Mouse (Mus musculus): ENCODE data around the gene Bicc1. TPM values are rescaled to one million over a fixed set of nuclear protein-coding genes. Genes with fewer than 3 reads are reported as not detected.

Bicc1 gene
- polyA plus RNA-seq, 1 experiment from 2014 or later, result 40.7 TPM

DNA sequence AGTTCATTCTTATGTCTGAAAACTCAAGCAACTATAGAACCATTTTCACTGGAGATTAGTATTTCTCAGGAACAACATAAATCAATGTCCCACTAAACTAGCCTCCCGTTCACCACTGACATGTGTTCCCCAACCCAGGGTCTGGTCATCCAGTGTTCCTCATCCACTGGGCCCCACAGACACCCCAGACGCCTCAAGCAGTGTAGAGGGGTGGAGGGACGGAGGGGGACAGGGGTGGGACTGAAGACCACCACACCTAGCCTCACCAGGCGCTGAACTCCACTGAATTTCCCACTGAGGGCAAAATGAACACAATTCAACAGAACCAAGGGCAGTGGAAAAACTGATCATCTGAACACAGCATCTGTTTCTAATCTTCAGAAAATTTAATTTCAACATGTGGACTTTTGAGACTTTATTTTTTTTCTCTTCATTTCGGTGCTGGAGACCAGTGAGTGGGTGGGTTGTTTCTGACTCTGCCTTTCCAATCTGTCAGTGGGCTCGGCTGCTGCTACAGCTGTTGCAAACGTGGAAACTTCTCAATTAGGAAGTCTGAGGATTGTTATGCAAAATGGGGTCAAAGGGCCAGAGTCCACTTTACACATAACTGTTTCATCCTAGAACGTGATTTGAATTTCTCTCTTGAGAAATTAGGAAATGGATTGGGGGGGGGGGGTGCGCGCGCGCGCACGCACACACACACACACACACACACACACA, 21.2 kb downstream of the Bicc1 start:
- WGBS, result 82% methylated on average over 14 of the region's 14 CpGs
- Histone ChIP-seq H3K9ac (ENCODE audit: low read depth, low read length) (no peak overlapping the region), H3K4me2 (replicated peaks; ENCODE audit: low read depth, low read length) (no peak overlapping the region), H3K27ac (ENCODE audit: low read depth, low read length) (no peak overlapping the region), H3K4me3 (ENCODE audit: low read length) (no peak overlapping the region), H3K36me3 (ENCODE audit: control insufficient read depth, insufficient read depth, low read length) (no peaks in the 10 kb centered on the region), H3K4me1 (ENCODE audit: control insufficient read depth, insufficient read depth, low read length) (no peaks in the 10 kb centered on the region; the same call in 1 of the 2 replicates), H3K27me3 (ENCODE audit: control insufficient read depth, insufficient read depth, low read length) (no peaks in the 10 kb centered on the region), H3K9me3 (ENCODE audit: control insufficient read depth, low read length) (no peaks in the 10 kb centered on the region)
- ATAC-seq (ENCODE audit: low FRiP score, low TSS enrichment), result no peak

DNA sequence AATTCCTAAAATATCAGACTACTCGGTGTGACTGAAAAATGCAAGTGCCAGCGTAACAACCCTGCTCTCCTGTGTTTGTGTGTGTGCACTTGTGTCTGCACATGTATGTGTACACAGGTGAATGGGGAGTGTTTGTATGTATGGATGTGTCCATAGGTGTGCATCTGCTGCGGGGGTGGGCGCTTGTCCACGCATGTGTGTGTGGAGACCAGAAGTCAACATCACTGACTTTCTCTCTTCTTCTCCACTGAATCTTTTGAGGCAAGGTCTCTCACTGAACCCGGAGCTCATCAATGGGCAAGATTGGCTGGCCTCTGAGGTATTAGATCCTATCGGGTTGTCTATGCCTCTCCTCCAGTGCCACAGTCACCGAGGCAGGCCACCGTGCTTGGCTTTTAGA, 21.9 kb downstream of the Bicc1 start:
- Histone ChIP-seq H3K27me3 (ENCODE audit: control insufficient read depth, insufficient read depth, low read length) (no peaks in the 10 kb centered on the region), H3K27ac (ENCODE audit: low read depth, low read length) (no peak overlapping the region), H3K9me3 (ENCODE audit: control insufficient read depth, low read length) (no peaks in the 10 kb centered on the region), H3K36me3 (ENCODE audit: control insufficient read depth, insufficient read depth, low read length) (no peaks in the 10 kb centered on the region), H3K4me1 (ENCODE audit: control insufficient read depth, insufficient read depth, low read length) (peaks cover 3% of the 10 kb centered on the region; the same call in 1 of the 2 replicates), H3K9ac (ENCODE audit: low read depth, low read length) (no peak overlapping the region), H3K4me3 (ENCODE audit: low read length) (no peak overlapping the region), H3K4me2 (replicated peaks; ENCODE audit: low read depth, low read length) (no peak overlapping the region)
- WGBS, result 93% methylated on average over 9 of the region's 9 CpGs
- no peak for ATAC-seq (ENCODE audit: low FRiP score, low TSS enrichment)

DNA sequence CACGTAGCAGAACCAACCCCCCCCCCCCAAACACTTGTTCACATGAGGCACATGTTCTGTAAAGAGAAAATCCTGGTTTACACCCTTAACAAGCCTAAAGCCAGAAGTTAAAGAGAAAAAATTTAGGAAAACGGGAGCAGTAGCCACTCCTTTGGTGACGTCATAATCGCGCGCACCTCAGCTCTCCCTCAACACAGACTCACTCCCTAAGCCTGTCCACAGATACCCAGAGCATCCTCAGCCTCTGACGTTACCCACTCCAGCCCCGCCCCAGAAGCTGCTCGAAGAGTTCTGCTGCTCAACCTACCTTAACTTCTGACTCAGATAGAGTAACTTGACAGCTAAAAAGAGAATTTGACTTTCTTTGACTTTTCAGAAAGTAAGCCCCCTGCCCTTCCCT, 28.2 kb downstream of the Bicc1 start:
- WGBS, result 75% methylated on average over 9 of the region's 9 CpGs
- Histone ChIP-seq H3K27me3 (ENCODE audit: control insufficient read depth, insufficient read depth, low read length) (no peaks in the 10 kb centered on the region), H3K9ac (ENCODE audit: low read depth, low read length) (no peak overlapping the region), H3K4me3 (ENCODE audit: low read length) (no peak overlapping the region), H3K4me1 (ENCODE audit: control insufficient read depth, insufficient read depth, low read length) (peaks cover 28% of the 10 kb centered on the region), H3K27ac (ENCODE audit: low read depth, low read length) (no peak overlapping the region), H3K4me2 (replicated peaks; ENCODE audit: low read depth, low read length) (no peak overlapping the region), H3K9me3 (ENCODE audit: control insufficient read depth, low read length) (no peaks in the 10 kb centered on the region), H3K36me3 (ENCODE audit: control insufficient read depth, insufficient read depth, low read length) (no peaks in the 10 kb centered on the region)
- ATAC-seq (ENCODE audit: low FRiP score, low TSS enrichment), result no peak

DNA sequence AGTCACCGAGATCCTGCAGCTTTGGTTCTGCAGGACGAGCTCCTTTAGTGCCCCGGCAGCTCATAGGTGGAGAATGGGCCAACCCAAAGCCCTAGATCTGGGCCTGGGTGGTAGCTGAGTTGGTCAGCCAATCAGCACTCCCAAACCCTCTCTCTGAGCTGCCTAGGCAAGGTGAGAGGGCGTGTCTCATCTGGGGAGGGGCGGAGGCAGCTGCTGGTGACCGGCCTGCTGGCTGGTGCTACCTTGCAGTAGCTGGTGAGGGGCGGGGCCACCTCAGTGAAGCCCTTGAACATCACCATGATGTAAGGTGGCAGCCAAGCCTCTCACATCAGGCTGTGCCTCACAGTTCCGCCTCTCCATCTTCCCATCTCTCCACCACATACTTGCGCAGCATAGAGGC, 29.2 kb downstream of the Bicc1 start:
- peaks cover 36% of the 10 kb centered on the region for H3K4me1 ChIP-seq (ENCODE audit: control insufficient read depth, insufficient read depth, low read length)
- peak; percentile 50 for ATAC-seq (ENCODE audit: low FRiP score, low TSS enrichment)
- H3K4me3 ChIP-seq (ENCODE audit: low read length), result no peak overlapping the region
- H3K9ac ChIP-seq (ENCODE audit: low read depth, low read length), result no peak overlapping the region
- H3K9me3 ChIP-seq (ENCODE audit: control insufficient read depth, low read length), result no peaks in the 10 kb centered on the region
- WGBS, result 64% methylated on average over 9 of the region's 9 CpGs
- no peak overlapping the region for H3K4me2 ChIP-seq (replicated peaks; ENCODE audit: low read depth, low read length)
- no peaks in the 10 kb centered on the region for H3K27me3 ChIP-seq (ENCODE audit: control insufficient read depth, insufficient read depth, low read length)
- no peak overlapping the region for H3K27ac ChIP-seq (ENCODE audit: low read depth, low read length)
- H3K36me3 ChIP-seq (ENCODE audit: control insufficient read depth, insufficient read depth, low read length), result no peaks in the 10 kb centered on the region

DNA sequence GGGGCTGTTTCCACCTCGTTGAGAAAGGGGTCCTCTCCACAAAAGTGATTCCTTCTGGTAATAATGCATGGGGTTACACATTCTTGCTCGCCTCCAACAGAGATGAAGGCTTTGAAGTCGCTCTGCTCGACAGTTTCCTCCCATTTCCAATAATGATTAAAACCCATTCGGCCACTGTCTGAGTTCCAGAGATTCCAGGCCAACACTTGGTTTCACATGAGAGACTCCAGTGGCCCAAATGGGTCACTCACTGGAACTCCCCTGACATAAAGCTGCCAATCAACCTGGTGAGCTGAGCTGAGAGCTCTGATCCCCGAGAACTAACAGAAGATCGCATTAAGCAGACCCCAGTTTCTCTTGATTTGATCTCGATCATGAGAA, 31.6 kb downstream of the Bicc1 start:
- H3K27me3 ChIP-seq (ENCODE audit: control insufficient read depth, insufficient read depth, low read length), result no peaks in the 10 kb centered on the region
- no peaks in the 10 kb centered on the region for H3K36me3 ChIP-seq (ENCODE audit: control insufficient read depth, insufficient read depth, low read length)
- no peak overlapping the region for H3K4me3 ChIP-seq (ENCODE audit: low read length)
- no peak overlapping the region for H3K9ac ChIP-seq (ENCODE audit: low read depth, low read length)
- WGBS, result 8% methylated on average over 8 of the region's 8 CpGs
- peak overlapping the region; percentile 77 for H3K27ac ChIP-seq (ENCODE audit: low read depth, low read length)
- H3K9me3 ChIP-seq (ENCODE audit: control insufficient read depth, low read length), result no peaks in the 10 kb centered on the region
- ATAC-seq (ENCODE audit: low FRiP score, low TSS enrichment), result peak; percentile 85
- H3K4me2 ChIP-seq (replicated peaks; ENCODE audit: low read depth, low read length), result peak overlapping the region; percentile 31
- peaks cover 46% of the 10 kb centered on the region for H3K4me1 ChIP-seq (ENCODE audit: control insufficient read depth, insufficient read depth, low read length)

DNA sequence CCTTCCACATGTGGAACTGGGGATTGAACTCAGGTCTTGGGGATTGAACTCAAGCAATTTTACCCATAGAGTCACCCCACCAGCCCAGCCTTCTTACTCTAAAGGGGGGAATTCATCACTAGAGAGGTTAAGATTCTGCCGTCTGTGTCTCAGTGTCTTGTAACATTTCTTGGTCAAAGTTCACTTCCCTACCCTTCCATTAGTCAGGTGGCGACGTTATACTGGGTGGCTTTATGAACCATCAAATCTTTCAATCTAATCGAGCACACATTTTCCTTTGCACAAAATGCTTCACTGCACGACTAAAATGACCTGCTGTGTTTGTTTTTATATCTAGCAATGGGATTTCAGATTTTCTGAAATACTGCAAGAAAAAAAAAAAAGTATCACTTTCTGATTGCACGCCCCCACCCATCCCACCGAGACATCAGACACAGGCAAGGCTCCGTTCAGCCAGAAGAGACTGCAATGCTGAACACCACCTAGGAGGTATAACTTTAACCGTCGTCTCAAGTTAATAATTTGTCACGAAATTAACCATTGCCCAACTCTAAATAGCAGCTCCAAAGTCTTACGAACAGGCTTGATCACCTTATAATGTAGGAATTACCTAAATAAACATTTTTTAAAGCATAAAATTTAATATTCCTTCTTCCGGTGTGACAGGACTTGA, 32.1 kb downstream of the Bicc1 start:
- Histone ChIP-seq H3K9me3 (ENCODE audit: control insufficient read depth, low read length) (no peaks in the 10 kb centered on the region), H3K4me3 (ENCODE audit: low read length) (no peak overlapping the region), H3K4me2 (replicated peaks; ENCODE audit: low read depth, low read length) (peak overlapping the region; percentile 31), H3K27ac (ENCODE audit: low read depth, low read length) (peak overlapping the region; percentile 77), H3K36me3 (ENCODE audit: control insufficient read depth, insufficient read depth, low read length) (no peaks in the 10 kb centered on the region), H3K4me1 (ENCODE audit: control insufficient read depth, insufficient read depth, low read length) (peaks cover 45% of the 10 kb centered on the region), H3K9ac (ENCODE audit: low read depth, low read length) (no peak overlapping the region), H3K27me3 (ENCODE audit: control insufficient read depth, insufficient read depth, low read length) (no peaks in the 10 kb centered on the region)
- 30% methylated on average over 13 of the region's 13 CpGs for WGBS
- ATAC-seq (ENCODE audit: low FRiP score, low TSS enrichment), result peak; percentile 67

DNA sequence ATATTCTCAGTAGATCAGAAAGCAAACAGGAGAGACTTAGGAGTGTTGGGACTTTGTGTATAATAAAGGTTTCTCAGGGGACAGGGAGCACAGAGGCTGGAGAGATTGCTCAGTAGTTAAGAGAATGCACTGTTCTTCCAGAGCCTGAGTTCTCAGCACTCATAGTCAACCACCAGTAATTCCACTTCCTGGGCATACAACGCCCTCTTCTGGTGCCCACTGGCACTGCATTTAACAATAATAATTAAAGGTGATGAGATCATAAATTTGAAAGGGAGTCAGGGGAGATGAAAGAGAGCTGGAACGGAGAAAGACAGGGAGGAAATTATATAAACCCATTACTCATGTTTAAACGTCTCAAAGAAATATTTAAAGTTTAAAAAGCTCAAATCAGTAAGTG, 35.5 kb downstream of the Bicc1 start:
- no peak for ATAC-seq (ENCODE audit: low FRiP score, low TSS enrichment)
- no peaks in the 10 kb centered on the region for H3K27me3 ChIP-seq (ENCODE audit: control insufficient read depth, insufficient read depth, low read length)
- H3K4me3 ChIP-seq (ENCODE audit: low read length), result no peak overlapping the region
- 30% methylated on average over 3 of the region's 3 CpGs for whole genome bisulfite sequencing
- no peaks in the 10 kb centered on the region for H3K9me3 ChIP-seq (ENCODE audit: control insufficient read depth, low read length)
- no peak overlapping the region for H3K27ac ChIP-seq (ENCODE audit: low read depth, low read length)
- no peaks in the 10 kb centered on the region for H3K36me3 ChIP-seq (ENCODE audit: control insufficient read depth, insufficient read depth, low read length)
- H3K9ac ChIP-seq (ENCODE audit: low read depth, low read length), result no peak overlapping the region
- no peak overlapping the region for H3K4me2 ChIP-seq (replicated peaks; ENCODE audit: low read depth, low read length)
- H3K4me1 ChIP-seq (ENCODE audit: control insufficient read depth, insufficient read depth, low read length), result peaks cover 52% of the 10 kb centered on the region

DNA sequence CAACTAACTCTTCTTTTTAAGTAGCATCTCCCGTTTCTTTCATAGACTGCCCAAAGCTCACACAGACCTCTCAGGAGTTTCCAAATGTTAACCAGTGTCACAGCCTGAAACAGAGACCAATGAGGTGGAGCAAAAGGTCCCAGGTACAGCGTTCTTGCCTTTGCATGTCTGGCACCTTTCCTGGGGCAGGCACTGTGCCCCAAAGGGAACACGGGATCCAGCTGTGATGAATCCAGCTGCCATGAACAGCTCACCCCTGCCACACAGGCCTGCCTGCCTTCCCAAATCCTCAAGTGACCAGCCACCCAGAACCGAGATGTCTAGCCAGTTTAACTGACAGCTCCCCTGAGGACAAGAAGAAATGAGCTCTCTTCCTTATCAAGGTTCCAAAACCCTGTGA, 36.1 kb downstream of the Bicc1 start:
- no peak for ATAC-seq (ENCODE audit: low FRiP score, low TSS enrichment)
- 43% methylated on average over 4 of the region's 4 CpGs for WGBS
- Histone ChIP-seq H3K4me2 (replicated peaks; ENCODE audit: low read depth, low read length) (no peak overlapping the region), H3K36me3 (ENCODE audit: control insufficient read depth, insufficient read depth, low read length) (no peaks in the 10 kb centered on the region), H3K27me3 (ENCODE audit: control insufficient read depth, insufficient read depth, low read length) (no peaks in the 10 kb centered on the region), H3K4me1 (ENCODE audit: control insufficient read depth, insufficient read depth, low read length) (peaks cover 55% of the 10 kb centered on the region), H3K4me3 (ENCODE audit: low read length) (no peak overlapping the region), H3K27ac (ENCODE audit: low read depth, low read length) (no peak overlapping the region), H3K9me3 (ENCODE audit: control insufficient read depth, low read length) (no peaks in the 10 kb centered on the region), H3K9ac (ENCODE audit: low read depth, low read length) (no peak overlapping the region)

DNA sequence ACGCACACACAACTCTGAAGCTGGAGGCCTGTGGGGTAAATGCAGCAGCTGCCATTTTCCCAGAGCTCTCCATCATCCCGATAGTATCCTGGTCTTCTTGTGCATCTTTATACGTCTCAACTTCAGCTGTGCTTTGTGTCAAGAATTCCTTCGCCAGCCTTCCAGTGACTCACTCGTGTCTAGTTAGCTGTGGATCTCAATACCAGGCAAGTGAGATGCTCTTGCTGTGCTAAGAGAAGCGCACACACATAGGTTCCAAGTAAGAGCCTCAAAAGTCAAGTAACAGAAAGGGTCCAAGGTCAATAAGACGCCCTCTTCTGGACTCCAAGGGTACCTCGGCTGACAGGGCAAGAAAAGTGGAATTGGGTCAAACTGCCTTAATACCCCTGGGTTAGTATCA, 37.0 kb downstream of the Bicc1 start:
- Histone ChIP-seq H3K9ac (ENCODE audit: low read depth, low read length) (no peak overlapping the region), H3K27me3 (ENCODE audit: control insufficient read depth, insufficient read depth, low read length) (no peaks in the 10 kb centered on the region), H3K4me1 (ENCODE audit: control insufficient read depth, insufficient read depth, low read length) (peaks cover 46% of the 10 kb centered on the region), H3K27ac (ENCODE audit: low read depth, low read length) (no peak overlapping the region), H3K4me2 (replicated peaks; ENCODE audit: low read depth, low read length) (no peak overlapping the region), H3K36me3 (ENCODE audit: control insufficient read depth, insufficient read depth, low read length) (no peaks in the 10 kb centered on the region), H3K4me3 (ENCODE audit: low read length) (no peak overlapping the region), H3K9me3 (ENCODE audit: control insufficient read depth, low read length) (no peaks in the 10 kb centered on the region)
- no peak for ATAC-seq (ENCODE audit: low FRiP score, low TSS enrichment)
- WGBS, result 84% methylated on average over 8 of the region's 8 CpGs

Measured in kidney, embryonic 14.5 days (tissue).